Mouse (Mus musculus) gastrocnemius, adult 2 months (tissue): Measurements from ENCODE around the gene Klhl5. TPM values are rescaled to one million over a fixed set of nuclear protein-coding genes. Genes with fewer than 3 reads are reported as not detected.
A peak's percentile ranks its signal among the peaks of the same experiment; 100 is the strongest.

ENCODE experiments used
- DNase-seq: peaks from one replicate; pipeline ENCODE4 v3.0.0; 2022
- H3K27ac ChIP-seq: fragments of 200-600 bp; 2 replicates; pipeline ENCODE4 v1.8.1; 2022; ENCODE audit warnings: mild to moderate bottlenecking
- H3K4me3 ChIP-seq: fragments of 200-600 bp; 2 replicates; pipeline ENCODE4 v1.8.1; 2022; ENCODE audit warnings: mild to moderate bottlenecking, moderate library complexity
- CTCF ChIP-seq: fragments of 200-600 bp; IDR thresholded peaks from 2 replicates; pipeline ENCODE4 v1.8.1; 2022; ENCODE audit warnings: antibody characterized with exemption, mild to moderate bottlenecking, moderate library complexity
- intact Hi-C: fragments of 180-260 bp; cut with DNase I; formaldehyde crosslinking; loops from one replicate; pipeline ENCODE4 v1.15.1; 2025
- total RNA-seq, 2 experiments: library from RNA; stranded (reverse); gene quantifications; 2 replicates each; pipeline ENCODE4 v1.2.3; 2021

The Klhl5 gene
- total RNA-seq, 2 experiments from 2014 or later = 5.1 to 5.9 TPM

GRCm38 (mm10) chr5:65131211-65131879 is 24.0 kb downstream of the Klhl5 start:
- intact Hi-C loops = no loop called here

GRCm38 (mm10) chr5:65136159-65136558 is 28.8 kb downstream of the Klhl5 start:
- TF ChIP-seq CTCF = no peak
- Histone ChIP-seq H3K4me3 (no peak overlapping the region), H3K27ac (no peak overlapping the region)
- DNase-seq = no peak
- intact Hi-C loops = no loop called here

More at GRCm38 (mm10) chr5:65131211-65131879, 24.0 kb downstream of the Klhl5 start:
- no peak for TF ChIP-seq CTCF
- Histone ChIP-seq H3K27ac (no peak overlapping the region), H3K4me3 (peak overlapping the region; percentile 66)
- DNase-seq = no peak

- intact Hi-C loops = no loop called here
- no peak for TF ChIP-seq CTCF
- Histone ChIP-seq H3K4me3 (no peak overlapping the region), H3K27ac (no peak overlapping the region)
- DNase-seq = no peak
These were observed 29.7 kb downstream of the Klhl5 start for GRCm38 (mm10) chr5:65137073-65137472.

GRCm38 (mm10) chr5:65141242-65141641 is 33.9 kb downstream of the Klhl5 start:
- no peak for DNase-seq
- Histone ChIP-seq H3K27ac (no peak overlapping the region), H3K4me3 (no peak overlapping the region)
- no peak for TF ChIP-seq CTCF
- intact Hi-C loops = no loop called here

- DNase-seq = no peak
- Histone ChIP-seq H3K27ac (no peak overlapping the region), H3K4me3 (no peak overlapping the region)
- intact Hi-C loops = no loop called here
- no peak for TF ChIP-seq CTCF
These were observed 34.9 kb downstream of the Klhl5 start for GRCm38 (mm10) chr5:65142247-65142646.

- intact Hi-C loops = no loop called here
- Histone ChIP-seq H3K27ac (no peak overlapping the region), H3K4me3 (no peak overlapping the region)
- DNase-seq = no peak
- TF ChIP-seq CTCF = no peak
These were observed 38.3 kb downstream of the Klhl5 start for GRCm38 (mm10) chr5:65145499-65146101.

GRCm38 (mm10) chr5:65146749-65147148 is 39.4 kb downstream of the Klhl5 start:
- no peak for DNase-seq
- no peak overlapping the region for H3K27ac ChIP-seq
- intact Hi-C loops = no loop called here
- no peak overlapping the region for H3K4me3 ChIP-seq
- no peak for TF ChIP-seq CTCF

GRCm38 (mm10) chr5:65149706-65150105 is 42.4 kb downstream of the Klhl5 start:
- DNase-seq = no peak
- no peak overlapping the region for H3K27ac ChIP-seq
- intact Hi-C loops = no loop called here
- no peak for TF ChIP-seq CTCF
- H3K4me3 ChIP-seq = no peak overlapping the region

GRCm38 (mm10) chr5:65150376-65150955 is 43.1 kb downstream of the Klhl5 start:
- intact Hi-C loops = no loop called here
- no peak for TF ChIP-seq CTCF
- H3K4me3 ChIP-seq = no peak overlapping the region
- DNase-seq = no peak
- H3K27ac ChIP-seq = no peak overlapping the region

GRCm38 (mm10) chr5:65151276-65151675 is 43.9 kb downstream of the Klhl5 start:
- no peak for DNase-seq
- Histone ChIP-seq H3K4me3 (no peak overlapping the region), H3K27ac (no peak overlapping the region)
- intact Hi-C loops = no loop called here
- no peak for TF ChIP-seq CTCF

- DNase-seq = no peak
- no peak for TF ChIP-seq CTCF
- intact Hi-C loops = no loop called here
- Histone ChIP-seq H3K27ac (no peak overlapping the region), H3K4me3 (no peak overlapping the region)
These were observed 44.4 kb downstream of the Klhl5 start for GRCm38 (mm10) chr5:65151767-65152166.

- H3K4me3 ChIP-seq = no peak overlapping the region
- DNase-seq = no peak
- no peak for TF ChIP-seq CTCF
- intact Hi-C loops = no loop called here
- H3K27ac ChIP-seq = no peak overlapping the region
These were observed 46.9 kb downstream of the Klhl5 start for GRCm38 (mm10) chr5:65154287-65154686.

- peak; percentile 67 for TF ChIP-seq CTCF
- DNase-seq = peak; percentile 40
- peak overlapping the region; percentile 89 for H3K27ac ChIP-seq
- intact Hi-C loops = loop anchor here (5.0 kb wide), 1 partner anchor 50 kb away; the partner anchor contains the start of gene Klhl5
- no peak overlapping the region for H3K4me3 ChIP-seq
These were observed 49.5 kb downstream of the Klhl5 start for GRCm38 (mm10) chr5:65156853-65157252.
